Mouse (Mus musculus) forebrain, embryonic 16.5 days (tissue): Measurements from ENCODE around the gene Hsd17b14. TPM values are rescaled to one million over a fixed set of nuclear protein-coding genes. Genes with fewer than 3 reads are reported as not detected.
"Not testable (repeated sequence)": the region's sequence is repeated elsewhere in the genome, so short reads cannot be mapped to it uniquely, and the experiment has no call there.

Experiments used
- ATAC-seq: fragments of 200-750 bp; cut with Nextera tagmentation; 2 replicates; pipeline ENCODE4 v1.8.0; 2017; ENCODE audit warnings: mild to moderate bottlenecking, moderate library complexity
- H3K27ac ChIP-seq: fragments of 300-500 bp; sonication (generic); 2 replicates; pipeline ENCODE4 v1.5.1; 2014; ENCODE audit warnings: low read length, control low read depth
- H3K27me3 ChIP-seq: fragments of 300-500 bp; sonication (generic); replicated peaks from 2 replicates; pipeline ENCODE4 v1.6.1; 2014; ENCODE audit warnings: low read length; ENCODE audit not compliant: control insufficient read depth, insufficient read depth
- H3K36me3 ChIP-seq: fragments of 300-500 bp; sonication (generic); 2 replicates; pipeline ENCODE4 v1.6.1; 2014; ENCODE audit not compliant: control insufficient read depth, insufficient read depth
- H3K4me1 ChIP-seq: fragments of 300-500 bp; sonication (generic); replicated peaks from 2 replicates; pipeline ENCODE4 v1.6.1; 2014; ENCODE audit warnings: low read length; ENCODE audit not compliant: control insufficient read depth, insufficient read depth
- H3K4me2 ChIP-seq: fragments of 300-500 bp; sonication (generic); 2 replicates; pipeline ENCODE4 v1.6.1; 2014; ENCODE audit warnings: mild to moderate bottlenecking, low read length, control low read depth
- H3K4me3 ChIP-seq: fragments of 300-500 bp; sonication (generic); replicated peaks from 2 replicates; pipeline ENCODE4 v1.5.1; 2014; ENCODE audit warnings: mild to moderate bottlenecking, low read length, control low read depth
- H3K9ac ChIP-seq: fragments of 300-500 bp; sonication (generic); replicated peaks from 2 replicates; pipeline ENCODE4 v1.6.1; 2014; ENCODE audit warnings: low read depth, low read length, control low read depth
- H3K9me3 ChIP-seq: fragments of 300-500 bp; sonication (generic); 2 replicates; pipeline ENCODE4 v1.6.1; 2016; ENCODE audit warnings: low read length; ENCODE audit not compliant: control insufficient read depth
- WGBS: fragments of 180-500 bp; shearing (Covaris S2); extraction: QIAGEN DNeasy Blood & Tissue Kit; methylation state at CpG from one replicate; pipeline ENCODE4 v1.1.7; 2014; 5-methylcytosine and 5-hydroxymethylcytosine counted together
- polyA plus RNA-seq: library from polyadenylated mRNA; unstranded; fragments of >200 nt; fragmentation: Nextera tagmentation; extraction: Ambion mirVana; gene quantifications from 2 replicates; pipeline ENCODE4 v1.2.1, GENCODE M21; 2015

The Hsd17b14 gene
- polyA plus RNA-seq, result not detected in 2 replicates

- no peaks in the 10 kb centered on the region for H3K27me3 ChIP-seq
- no peak for ATAC-seq
- H3K4me2 ChIP-seq, result no peak within 1 kb of the TSS
- no peak within 1 kb of the TSS for H3K4me3 ChIP-seq
- H3K36me3 ChIP-seq, result no peaks in the 10 kb centered on the region
- H3K27ac ChIP-seq, result no peak within 1 kb of the TSS
- 43% methylated on average over 8 of the region's 8 CpGs for WGBS
- H3K9ac ChIP-seq, result no peak within 1 kb of the TSS
- no peaks in the 10 kb centered on the region for H3K4me1 ChIP-seq
- no peaks in the 10 kb centered on the region for H3K9me3 ChIP-seq
Observed at GRCm38 (mm10) chr7:45554744-45555143, at the start of gene Hsd17b14. Gene Hsd17b14, plus strand, starts transcription at chr7:45554893.

- Histone ChIP-seq H3K9ac (no peak overlapping the region), H3K36me3 (peaks cover 3% of the 10 kb centered on the region), H3K27ac (no peak overlapping the region), H3K4me2 (no peak overlapping the region), H3K4me3 (no peak overlapping the region), H3K4me1 (peaks cover 16% of the 10 kb centered on the region), H3K9me3 (no peaks in the 10 kb centered on the region), H3K27me3 (no peaks in the 10 kb centered on the region)
- no peak for ATAC-seq
- 91% methylated on average over 6 of the region's 6 CpGs for WGBS
Observed at GRCm38 (mm10) chr7:45507583-45507982, 47.1 kb upstream of the Hsd17b14 start.

GRCm38 (mm10) chr7:45508561-45508960, 46.1 kb upstream of the Hsd17b14 start:
- no peak overlapping the region for H3K9ac ChIP-seq

GRCm38 (mm10) chr7:45509181-45509882, 45.4 kb upstream of the Hsd17b14 start:
- 41% methylated on average over 19 of the region's 19 CpGs for WGBS
- H3K36me3 ChIP-seq, result peaks cover 3% of the 10 kb centered on the region
- no peaks in the 10 kb centered on the region for H3K27me3 ChIP-seq
- peak overlapping the region; percentile 73 for H3K4me2 ChIP-seq
- peaks cover 16% of the 10 kb centered on the region for H3K4me1 ChIP-seq
- no peak overlapping the region for H3K27ac ChIP-seq
- H3K9me3 ChIP-seq, result no peaks in the 10 kb centered on the region
- H3K4me3 ChIP-seq, result peak overlapping the region; percentile 68
- ATAC-seq, result peak; percentile 13
- H3K9ac ChIP-seq, result peak overlapping the region; percentile 75

More at GRCm38 (mm10) chr7:45508561-45508960, 46.1 kb upstream of the Hsd17b14 start:
- no peaks in the 10 kb centered on the region for H3K27me3 ChIP-seq
- H3K9me3 ChIP-seq, result no peaks in the 10 kb centered on the region
- H3K36me3 ChIP-seq, result peaks cover 3% of the 10 kb centered on the region
- H3K27ac ChIP-seq, result no peak overlapping the region
- no peak overlapping the region for H3K4me3 ChIP-seq
- 82% methylated on average over 6 of the region's 6 CpGs for WGBS
- H3K4me2 ChIP-seq, result no peak overlapping the region
- ATAC-seq, result no peak
- peaks cover 16% of the 10 kb centered on the region for H3K4me1 ChIP-seq

GRCm38 (mm10) chr7:45509912-45510787, 44.5 kb upstream of the Hsd17b14 start, which contains the start of gene Nucb1:
Gene Nucb1, minus strand, starts transcription at chr7:45510406.
- peaks cover 3% of the 10 kb centered on the region for H3K36me3 ChIP-seq
- H3K9me3 ChIP-seq, result no peaks in the 10 kb centered on the region
- peak within 1 kb of the TSS; percentile 68 for H3K4me3 ChIP-seq
- WGBS, result under 1% methylated on average over 44 of the region's 44 CpGs
- peak; percentile 93 for ATAC-seq
- peak within 1 kb of the TSS; percentile 71 for H3K27ac ChIP-seq
- H3K4me2 ChIP-seq, result peak within 1 kb of the TSS; percentile 73
- H3K27me3 ChIP-seq, result no peaks in the 10 kb centered on the region
- peaks cover 16% of the 10 kb centered on the region for H3K4me1 ChIP-seq
- peak within 1 kb of the TSS; percentile 75 for H3K9ac ChIP-seq

GRCm38 (mm10) chr7:45514411-45514810, 40.3 kb upstream of the Hsd17b14 start:
- WGBS, result 84% methylated on average over 7 of the region's 7 CpGs
- Histone ChIP-seq H3K27me3 (no peaks in the 10 kb centered on the region), H3K4me1 (peaks cover 4% of the 10 kb centered on the region), H3K4me2 (no peak overlapping the region), H3K9ac (no peak overlapping the region), H3K4me3 (no peak overlapping the region), H3K36me3 (no peaks in the 10 kb centered on the region), H3K27ac (no peak overlapping the region), H3K9me3 (no peaks in the 10 kb centered on the region)
- no peak for ATAC-seq

- ATAC-seq, result no peak
- no peak overlapping the region for H3K4me2 ChIP-seq
- no peaks in the 10 kb centered on the region for H3K27me3 ChIP-seq
- H3K4me3 ChIP-seq, result no peak overlapping the region
- WGBS, result 22% methylated on average over 16 of the region's 16 CpGs
- no peaks in the 10 kb centered on the region for H3K4me1 ChIP-seq
- no peaks in the 10 kb centered on the region for H3K36me3 ChIP-seq
- no peak overlapping the region for H3K9ac ChIP-seq
- no peak overlapping the region for H3K27ac ChIP-seq
- no peaks in the 10 kb centered on the region for H3K9me3 ChIP-seq
Observed at GRCm38 (mm10) chr7:45515436-45515835, 39.3 kb upstream of the Hsd17b14 start.

- not testable (repeated sequence) for H3K9me3 ChIP-seq, H3K4me2 ChIP-seq, H3K9ac ChIP-seq, ATAC-seq, H3K27ac ChIP-seq, H3K27me3 ChIP-seq, H3K36me3 ChIP-seq, H3K4me3 ChIP-seq, H3K4me1 ChIP-seq
- WGBS, result 73% methylated on average over 5 of the region's 5 CpGs
Observed at GRCm38 (mm10) chr7:45516846-45517245, 37.8 kb upstream of the Hsd17b14 start.

GRCm38 (mm10) chr7:45518618-45519017, 36.1 kb upstream of the Hsd17b14 start:
- peaks cover 7% of the 10 kb centered on the region for H3K4me1 ChIP-seq
- ATAC-seq, result no peak
- no peak overlapping the region for H3K4me3 ChIP-seq
- no peaks in the 10 kb centered on the region for H3K9me3 ChIP-seq
- no peak overlapping the region for H3K9ac ChIP-seq
- WGBS, result 93% methylated on average over 16 of the region's 16 CpGs
- H3K27me3 ChIP-seq, result no peaks in the 10 kb centered on the region
- no peaks in the 10 kb centered on the region for H3K36me3 ChIP-seq
- H3K27ac ChIP-seq, result no peak overlapping the region
- no peak overlapping the region for H3K4me2 ChIP-seq
